Mouse (Mus musculus) layer of hippocampus, adult 2 months (tissue): Measurements from ENCODE around the gene Zfp92. TPM values are rescaled to one million over a fixed set of nuclear protein-coding genes. Genes with fewer than 3 reads are reported as not detected.
A peak's percentile ranks its signal among the peaks of the same experiment; 100 is the strongest.

Source experiments
- DNase-seq, 2 experiments: peaks; one replicate each; pipeline ENCODE4 v3.0.0; 2022; ENCODE audit warnings: low spot score in 2 of 2
- H3K27ac ChIP-seq: fragments of 200-600 bp; 2 replicates; pipeline ENCODE4 v1.8.1; 2022
- H3K4me3 ChIP-seq: fragments of 200-600 bp; 2 replicates; pipeline ENCODE4 v1.8.1; 2022; ENCODE audit warnings: mild to moderate bottlenecking
- CTCF ChIP-seq: fragments of 200-600 bp; conservative IDR thresholded peaks from 2 replicates; pipeline ENCODE4 v1.8.1; 2022; ENCODE audit warnings: antibody characterized with exemption, mild to moderate bottlenecking, moderate library complexity
- total RNA-seq, 2 experiments: library from RNA; stranded (reverse); gene quantifications; 2 replicates each; pipeline ENCODE4 v1.2.3; 2021

Zfp92 gene
- total RNA-seq, 2 experiments from 2014 or later, result 2.8 TPM

DNA sequence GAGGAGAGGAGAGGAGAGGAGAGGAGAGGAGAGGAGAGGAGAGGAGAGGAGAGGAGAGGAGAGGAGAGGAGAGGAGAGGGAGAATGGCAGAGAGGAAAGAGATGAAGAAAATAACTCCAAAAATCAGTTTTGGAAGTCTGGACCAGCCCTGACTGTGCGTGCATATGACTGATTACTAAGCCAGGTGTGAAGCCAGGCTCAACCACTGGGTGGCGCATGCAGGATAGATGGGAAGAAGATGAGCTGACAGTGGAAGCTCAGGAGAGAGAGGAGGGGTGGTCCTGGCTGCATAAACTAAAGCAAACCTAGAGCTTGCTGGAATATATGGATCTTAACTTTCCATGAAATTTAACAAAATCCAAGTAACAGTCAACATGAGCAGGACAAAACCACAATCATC is 41.1 kb downstream of the Zfp92 start:
- H3K4me3 ChIP-seq, result no peak overlapping the region
- TF ChIP-seq CTCF, result peak; percentile 80

DNA sequence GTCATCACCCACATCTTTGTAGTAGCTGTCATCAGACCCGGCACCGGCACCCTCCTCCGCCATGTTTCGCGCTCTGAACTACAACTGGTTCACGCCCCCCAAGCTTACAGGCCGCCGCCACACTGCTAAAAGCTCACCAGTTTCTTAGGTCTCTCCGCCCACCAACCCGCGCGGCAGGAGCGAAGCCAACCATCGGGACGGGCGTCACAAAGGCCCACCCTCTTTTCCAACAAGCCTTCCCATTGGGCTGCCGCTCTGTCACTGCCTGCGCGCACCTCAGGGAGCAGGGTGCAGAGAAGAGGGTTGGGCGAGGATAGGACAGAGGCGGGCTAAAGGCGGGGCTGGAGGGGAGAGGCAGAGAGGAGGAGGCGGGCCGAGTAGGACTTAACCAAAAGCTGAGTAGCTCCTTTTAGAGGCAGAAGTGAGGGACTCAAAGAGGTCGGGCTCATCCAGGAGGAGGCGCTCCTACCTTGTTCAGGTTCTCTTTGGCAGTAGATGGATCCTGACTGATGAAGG is 48.0 kb downstream of the Zfp92 start, which contains the start of gene Haus7:
Gene Haus7 (minus strand): TSS at position 168 of the 516 bp plus-strand sequence.
- Histone ChIP-seq H3K27ac (no peak within 1 kb of the TSS), H3K4me3 (peak within 1 kb of the TSS; percentile 57)
- peak; percentile 85 to 94 for DNase-seq
- peak; percentile 74 for TF ChIP-seq CTCF

More for the DNA sequence above, 41.1 kb downstream of the Zfp92 start:
- H3K27ac ChIP-seq, result no peak overlapping the region
- peak; percentile 34 to 64 for DNase-seq

DNA sequence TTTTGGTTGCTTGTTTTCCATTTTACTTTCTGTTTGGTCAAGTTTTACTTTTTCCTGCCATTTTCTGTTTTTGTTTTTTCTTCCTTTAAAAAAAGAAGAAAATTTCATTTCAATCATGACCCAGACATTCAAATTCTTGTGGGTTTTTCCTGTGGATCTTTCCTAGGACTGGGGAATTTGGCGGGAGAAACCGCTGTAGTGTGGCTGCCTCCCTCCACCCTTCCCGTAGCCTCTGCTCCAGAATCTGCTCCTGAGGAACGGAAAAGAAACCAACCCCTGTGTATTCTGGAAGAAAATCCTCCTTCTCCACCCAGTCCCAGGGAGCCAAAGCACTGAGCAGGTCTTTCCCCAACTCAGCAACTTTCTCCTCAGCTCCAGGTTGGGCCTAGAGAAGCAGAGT is 49.9 kb downstream of the Zfp92 start:
- no peak overlapping the region for H3K4me3 ChIP-seq
- no peak for TF ChIP-seq CTCF
- no peak overlapping the region for H3K27ac ChIP-seq
- no peak for DNase-seq

DNA sequence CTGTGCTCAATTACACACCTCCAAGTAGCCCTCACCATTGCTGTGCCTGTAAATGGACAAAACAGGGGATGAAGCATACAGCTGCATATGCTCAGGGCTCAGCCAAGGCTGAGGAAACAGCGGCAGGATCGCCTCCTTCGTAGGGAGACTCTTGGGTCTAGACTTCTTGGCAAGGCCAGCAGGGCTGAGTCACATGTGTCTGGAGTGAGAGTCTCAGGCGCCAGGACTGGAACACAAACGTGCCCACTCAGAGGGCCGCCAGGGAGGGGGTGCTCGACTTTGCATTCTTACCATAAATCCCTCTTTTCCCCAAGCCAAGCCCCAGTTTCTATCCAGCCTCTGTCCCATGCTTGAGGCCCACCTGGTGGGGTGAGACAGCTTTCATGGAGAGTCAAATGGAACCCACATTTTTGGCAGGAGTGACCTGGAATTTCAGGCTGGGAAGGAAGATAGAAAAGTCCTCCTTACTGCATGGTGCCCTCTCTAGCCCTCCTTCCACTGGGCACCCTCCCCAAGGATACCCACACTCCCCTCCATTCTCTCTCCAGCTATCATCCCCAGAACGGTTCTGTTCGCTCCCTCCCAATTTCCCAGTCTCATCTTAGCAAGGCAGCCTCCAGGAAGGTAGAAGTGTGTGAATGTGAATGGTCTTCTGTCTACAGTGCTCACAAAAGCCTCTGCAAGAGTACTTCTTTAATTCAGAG is 54.7 kb downstream of the Zfp92 start:
- no peak for TF ChIP-seq CTCF
- Histone ChIP-seq H3K27ac (no peak overlapping the region), H3K4me3 (no peak overlapping the region)
- DNase-seq, result no peak

DNA sequence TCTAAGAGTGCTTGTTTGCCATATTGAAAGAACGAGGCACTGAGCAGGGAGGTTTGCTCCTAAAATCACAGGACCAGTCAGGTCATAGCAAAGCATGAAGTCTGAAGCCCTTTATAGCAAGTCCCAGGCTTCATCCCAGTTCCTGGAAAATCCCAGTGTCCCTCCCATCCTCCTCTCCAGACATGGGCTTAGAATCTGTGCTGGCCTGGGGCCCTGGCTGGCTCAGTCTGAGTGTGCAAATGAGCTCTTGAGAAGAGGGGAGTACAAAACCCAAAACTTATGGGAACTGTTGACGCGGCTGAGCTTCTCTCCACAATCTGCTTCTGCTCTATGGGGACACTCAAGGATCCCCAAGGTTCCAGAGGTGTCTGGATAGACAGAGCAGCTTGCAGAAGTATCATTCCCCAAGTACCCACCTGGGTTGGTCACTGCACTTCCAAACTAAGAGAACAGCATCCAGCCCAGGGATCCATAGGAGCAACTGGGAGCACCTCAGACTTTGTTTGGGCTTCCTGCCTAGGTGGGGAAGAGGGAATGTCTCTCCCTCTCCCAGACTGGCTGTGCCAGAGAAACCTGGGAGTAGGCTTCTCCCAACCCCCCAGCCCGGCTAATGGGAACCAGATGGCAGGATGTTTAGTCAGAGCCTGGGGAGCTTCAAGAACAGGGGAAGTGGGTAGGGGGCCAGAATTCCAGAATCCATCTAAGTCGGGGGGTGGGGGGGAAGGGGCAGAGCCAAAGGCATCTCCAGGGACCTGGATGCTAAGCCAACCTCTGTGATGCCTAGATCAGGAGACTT is 56.7 kb downstream of the Zfp92 start:
- Histone ChIP-seq H3K27ac (no peak overlapping the region), H3K4me3 (no peak overlapping the region)
- no peak for DNase-seq
- TF ChIP-seq CTCF, result no peak

DNA sequence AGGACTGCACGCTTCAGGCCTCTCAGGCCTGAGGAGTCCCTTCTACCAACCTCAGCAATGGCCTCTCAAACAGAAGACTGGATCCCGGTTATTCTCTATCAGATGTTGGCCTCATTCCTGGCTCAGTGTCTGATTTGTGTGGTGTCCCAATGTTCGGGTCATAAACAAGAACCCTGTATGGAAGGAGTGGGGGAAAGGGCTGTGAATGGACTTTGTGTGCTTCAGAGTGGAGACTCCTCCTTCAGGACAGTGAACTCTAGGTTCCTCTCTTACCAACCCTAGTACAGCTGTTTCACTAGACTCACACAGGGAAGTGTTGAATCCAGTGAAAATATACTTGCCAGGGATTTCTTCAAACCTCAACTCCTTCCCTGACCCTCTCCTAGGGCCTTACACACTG is 57.4 kb downstream of the Zfp92 start:
- DNase-seq, result no peak
- TF ChIP-seq CTCF, result no peak
- Histone ChIP-seq H3K27ac (no peak overlapping the region), H3K4me3 (no peak overlapping the region)

DNA sequence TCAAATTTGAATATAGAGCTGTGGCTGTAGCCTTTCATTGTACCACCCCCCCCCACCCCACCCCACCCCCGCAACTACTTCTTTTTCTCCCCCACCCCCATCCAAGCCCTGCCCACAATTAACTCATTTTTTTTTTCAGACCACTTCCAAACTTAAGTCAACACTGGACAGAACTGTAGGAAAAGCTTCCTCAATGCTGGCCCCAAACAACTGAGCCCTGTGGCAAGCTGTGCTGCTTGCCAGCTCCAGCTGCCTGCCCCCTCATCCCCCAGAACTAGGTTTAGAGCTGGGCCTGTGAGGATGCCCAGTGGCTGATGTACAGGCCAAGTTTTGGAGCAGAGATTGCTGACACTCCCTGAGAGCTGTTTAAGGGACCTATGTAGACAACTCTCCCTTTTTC is 57.9 kb downstream of the Zfp92 start:
- DNase-seq, result no peak
- TF ChIP-seq CTCF, result no peak
- Histone ChIP-seq H3K4me3 (no peak overlapping the region), H3K27ac (no peak overlapping the region)

DNA sequence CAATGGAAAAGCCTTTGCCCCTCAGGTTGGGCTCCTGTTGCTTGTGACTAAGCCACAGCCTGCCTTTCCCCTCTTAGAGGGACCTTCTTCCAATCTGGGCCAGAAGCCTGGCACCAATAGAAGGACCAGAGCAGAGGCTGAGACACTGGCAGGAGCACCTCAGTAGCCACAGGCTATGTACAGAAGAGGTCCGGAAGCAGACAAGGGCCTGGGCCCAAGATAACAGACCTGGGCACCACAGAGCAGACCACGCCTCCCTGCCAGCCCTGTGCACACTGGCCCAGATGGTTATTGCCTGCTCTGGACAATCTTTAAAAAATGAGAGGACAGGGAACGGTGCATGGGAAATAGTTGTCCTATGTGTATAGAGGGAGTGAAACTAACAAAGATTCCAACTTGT is 60.9 kb downstream of the Zfp92 start:
- no peak for DNase-seq
- no peak overlapping the region for H3K4me3 ChIP-seq
- TF ChIP-seq CTCF, result no peak
- no peak overlapping the region for H3K27ac ChIP-seq

DNA sequence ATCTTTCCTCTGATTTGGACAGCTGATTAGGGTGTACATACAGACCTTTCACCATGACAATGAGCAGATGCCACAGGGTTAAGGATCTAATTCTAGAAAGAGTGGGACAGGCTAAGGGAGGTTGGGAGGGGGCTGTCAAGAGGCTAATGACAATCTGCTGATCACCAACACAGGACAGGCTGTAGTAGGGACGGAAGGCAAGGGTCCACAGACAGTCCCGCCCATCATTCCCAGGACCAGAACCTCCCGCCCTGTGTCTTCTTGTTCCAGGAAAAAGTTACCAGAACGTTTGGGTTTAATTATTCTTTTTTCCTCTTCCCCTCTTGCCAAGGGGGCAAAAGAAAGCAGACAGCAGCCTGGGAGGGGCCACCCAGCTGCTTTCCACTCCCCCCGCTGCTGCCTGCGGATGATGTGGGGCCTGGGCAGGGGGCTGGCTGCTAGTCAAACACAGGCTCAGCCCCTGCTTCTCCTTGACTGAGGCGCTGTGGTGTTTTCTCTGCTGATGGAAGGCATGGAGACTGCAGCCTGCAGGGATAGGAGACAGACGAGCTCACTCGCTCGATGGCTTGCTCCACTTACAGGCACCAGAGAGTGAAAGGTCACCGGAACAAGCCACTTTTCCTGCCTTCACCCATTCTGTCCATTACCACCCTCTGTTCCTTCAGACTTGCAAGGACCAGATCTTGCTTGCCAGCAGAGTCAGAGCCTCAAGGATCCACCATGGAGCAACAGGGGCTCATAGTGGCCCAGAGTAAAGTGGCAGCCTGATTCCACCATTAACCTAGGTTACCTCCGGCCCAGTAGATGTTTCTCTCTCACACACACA is 63.7 kb downstream of the Zfp92 start:
- H3K27ac ChIP-seq, result no peak overlapping the region
- no peak for TF ChIP-seq CTCF
- H3K4me3 ChIP-seq, result no peak overlapping the region
- no peak for DNase-seq

DNA sequence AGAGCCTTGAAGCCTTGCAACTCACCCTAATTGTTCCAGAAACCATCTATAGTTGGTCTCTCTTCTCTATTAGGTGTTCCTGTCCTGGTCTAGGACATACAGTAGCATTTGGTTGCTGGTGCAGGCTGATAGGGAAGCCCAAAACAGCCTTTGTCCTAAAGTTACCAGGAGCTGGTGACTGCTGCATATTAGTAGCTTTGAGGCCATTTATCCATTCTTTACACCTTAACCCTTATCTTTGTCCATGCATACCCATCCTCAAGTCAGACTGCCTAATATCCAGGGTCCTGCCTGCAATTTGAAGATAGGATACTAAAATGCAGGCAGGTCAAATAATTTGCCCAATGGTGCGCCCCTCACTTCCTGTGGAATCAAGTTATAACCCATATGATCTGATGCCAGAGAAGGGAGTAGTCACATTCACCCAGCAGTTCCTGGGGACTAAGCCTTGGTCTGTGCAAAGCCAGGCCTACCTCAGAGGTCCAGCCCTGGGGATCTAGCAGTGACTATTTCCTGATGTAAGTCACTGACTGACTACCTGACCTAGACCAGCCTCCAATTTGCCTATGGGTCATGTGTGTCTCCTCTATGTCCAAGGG is 64.9 kb downstream of the Zfp92 start:
- no peak overlapping the region for H3K4me3 ChIP-seq
- no peak for DNase-seq
- H3K27ac ChIP-seq, result no peak overlapping the region
- TF ChIP-seq CTCF, result no peak

DNA sequence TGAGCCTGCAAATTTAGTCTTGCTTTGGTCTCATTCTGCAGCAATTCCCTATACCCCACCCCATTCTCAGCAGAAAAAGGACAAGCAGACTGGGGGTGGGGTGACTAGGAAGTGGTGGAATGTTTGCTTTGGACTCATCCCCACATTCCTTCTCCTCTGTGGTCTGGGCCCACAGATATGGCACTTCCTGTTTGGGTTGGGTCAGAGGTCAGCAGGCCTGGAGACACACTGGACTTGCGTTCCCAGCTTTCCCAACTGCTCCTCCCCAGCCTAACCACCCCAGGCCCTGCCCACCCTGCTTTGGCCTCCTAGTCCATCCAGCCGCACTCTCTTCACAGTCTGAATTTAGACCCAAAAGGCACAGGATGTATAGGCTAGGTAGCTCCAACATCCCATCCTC is 65.7 kb downstream of the Zfp92 start:
- Histone ChIP-seq H3K4me3 (no peak overlapping the region), H3K27ac (no peak overlapping the region)
- no peak for DNase-seq
- TF ChIP-seq CTCF, result no peak

DNA sequence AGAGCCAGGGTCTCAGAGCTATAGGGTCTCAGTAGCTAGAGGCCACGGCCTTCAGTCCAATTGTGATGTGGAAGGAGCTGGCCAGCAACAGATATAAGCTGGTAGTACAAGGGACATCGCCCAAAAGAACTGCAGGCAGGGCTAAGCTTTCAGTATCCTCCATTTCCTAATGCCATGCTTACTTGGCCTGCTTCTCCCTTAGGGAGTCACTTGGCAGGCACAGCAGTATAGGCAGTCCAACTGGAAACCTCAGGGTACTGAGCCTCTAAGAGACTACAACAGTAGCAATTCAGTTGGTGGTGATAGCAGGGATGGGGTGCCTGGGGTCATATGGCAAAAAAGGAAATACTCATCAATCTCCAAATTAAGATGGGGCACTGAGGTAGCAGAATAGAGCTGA is 66.6 kb downstream of the Zfp92 start:
- DNase-seq, result no peak
- TF ChIP-seq CTCF, result no peak
- Histone ChIP-seq H3K4me3 (no peak overlapping the region), H3K27ac (no peak overlapping the region)

Other genes starting within 250 kb of the Zfp92 start
- not detected for gene Spin2d, start 234.1 kb upstream of the Zfp92 start, total RNA-seq
- 1 to 10 TPM in 1 of 2 experiments, under 1 TPM in 1; 0.15 to 1.7 TPM for gene Xlr3b, start 218.9 kb upstream of the Zfp92 start, total RNA-seq
- not detected for gene Xlr4b, start 196.8 kb upstream of the Zfp92 start, total RNA-seq
- gene F8a, start 182.8 kb upstream of the Zfp92 start, total RNA-seq, result 10 to 100 TPM; 12.9 to 14.0 TPM
- gene Xlr4c, start 168.0 kb upstream of the Zfp92 start, total RNA-seq, result not detected
- gene Xlr3c, start 145.7 kb upstream of the Zfp92 start, total RNA-seq, result not detected
- not detected for gene Xlr5a, start 118.1 kb upstream of the Zfp92 start, total RNA-seq
- gene Xlr5c, start 118.1 kb upstream of the Zfp92 start, total RNA-seq, result not detected
- not detected for gene Gm45015, start 74.3 kb upstream of the Zfp92 start, total RNA-seq
- gene Zfp275, start 68.5 kb upstream of the Zfp92 start, total RNA-seq, result 10 to 100 TPM; 11.0 to 11.9 TPM
- not detected for gene Gm18336, start 12.4 kb upstream of the Zfp92 start, total RNA-seq
- not detected for gene Trex2, start 24.2 kb downstream of the Zfp92 start, total RNA-seq
- 10 to 100 TPM in 1 of 2 experiments, 1 to 10 TPM in 1; 8.1 to 11.1 TPM for gene Haus7, start 47.9 kb downstream of the Zfp92 start, total RNA-seq
- 10 to 100 TPM; 15.9 to 19.3 TPM for gene Bgn, start 72.5 kb downstream of the Zfp92 start, total RNA-seq
- gene Atp2b3, start 92.0 kb downstream of the Zfp92 start, total RNA-seq, result 100 to 1,000 TPM; 156 to 158 TPM
- under 1 TPM; 0.20 to 0.25 TPM for gene Dusp9, start 228.3 kb downstream of the Zfp92 start, total RNA-seq
- gene Pnck, start 249.0 kb downstream of the Zfp92 start, total RNA-seq, result 100 to 1,000 TPM; 113 to 125 TPM